Mouse (Mus musculus) heart, postnatal 0 days (tissue): Measurements from ENCODE around the gene Tymp. TPM values are rescaled to one million over a fixed set of nuclear protein-coding genes. Genes with fewer than 3 reads are reported as not detected.

ENCODE experiments used
- ATAC-seq: fragments of 200-750 bp; cut with Nextera tagmentation; 2 replicates; pipeline ENCODE4 v1.8.0; 2017; ENCODE audit warnings: low read depth, moderate number of reproducible peaks, moderate library complexity; ENCODE audit not compliant: insufficient read depth
- DNase-seq: peaks from one replicate; pipeline ENCODE4 v3.0.0-alpha.2; 2016; ENCODE audit warnings: low spot score
- H3K27ac ChIP-seq: fragments of 300-500 bp; sonication (generic); 2 replicates; pipeline ENCODE4 v1.5.1; 2014; ENCODE audit warnings: low read depth, mild to moderate bottlenecking
- H3K27me3 ChIP-seq: fragments of 300-500 bp; sonication (generic); 2 replicates; pipeline ENCODE4 v1.6.1; 2014; ENCODE audit warnings: low read length, mixed read lengths; ENCODE audit not compliant: control insufficient read depth, insufficient read depth
- H3K36me3 ChIP-seq: fragments of 300-500 bp; sonication (generic); replicated peaks from 2 replicates; pipeline ENCODE4 v1.6.1; 2014; ENCODE audit warnings: low read length, mixed read lengths; ENCODE audit not compliant: control insufficient read depth, insufficient read depth
- H3K4me1 ChIP-seq: fragments of 300-500 bp; sonication (generic); 2 replicates; pipeline ENCODE4 v1.6.1; 2014; ENCODE audit warnings: antibody characterized with exemption; ENCODE audit not compliant: control insufficient read depth, insufficient read depth
- H3K4me2 ChIP-seq: fragments of 300-500 bp; sonication (generic); 2 replicates; pipeline ENCODE4 v1.6.1; 2014; ENCODE audit warnings: low read depth, mild to moderate bottlenecking, low read length, moderate library complexity
- H3K4me3 ChIP-seq: fragments of 300-500 bp; sonication (generic); 2 replicates; pipeline ENCODE4 v1.5.1; 2014; ENCODE audit warnings: low read depth, low read length
- H3K9ac ChIP-seq: fragments of 300-500 bp; sonication (generic); replicated peaks from 2 replicates; pipeline ENCODE4 v1.6.1; 2014; ENCODE audit warnings: low read depth, low read length, mixed read lengths
- H3K9me3 ChIP-seq: fragments of 300-500 bp; sonication (generic); replicated peaks from 2 replicates; pipeline ENCODE4 v1.6.1; 2016; ENCODE audit warnings: low read length; ENCODE audit not compliant: control insufficient read depth
- CTCF ChIP-seq: IDR thresholded peaks from 2 replicates; pipeline ENCODE4 v1.5.1; 2016; ENCODE audit warnings: antibody characterized with exemption, control low read depth, low read depth
- EP300 ChIP-seq: IDR thresholded peaks from 2 replicates; pipeline ENCODE4 v1.6.1; 2016; ENCODE audit warnings: antibody characterized with exemption, low read depth
- WGBS: fragments of 180-500 bp; shearing (Covaris S2); extraction: QIAGEN DNeasy Blood & Tissue Kit; methylation state at CpG from one replicate; pipeline ENCODE4 v1.1.7; 2014; 5-methylcytosine and 5-hydroxymethylcytosine counted together
- polyA plus RNA-seq: library from polyadenylated mRNA; unstranded; fragments of >200 nt; fragmentation: Nextera tagmentation; extraction: Ambion mirVana; gene quantifications from 2 replicates; pipeline ENCODE4 v1.2.1, GENCODE M21; 2015
- total RNA-seq: library from RNA; depleted of rRNA; stranded (reverse); fragments of >200 nt; gene quantifications from 2 replicates; pipeline ENCODE4 v1.2.3, GENCODE M21; 2014; ENCODE audit warnings: low replicate concordance

Tymp gene
- total and polyA plus RNA-seq, 2 experiments from 2014 or later, result 1.3 to 1.6 TPM

DNA sequence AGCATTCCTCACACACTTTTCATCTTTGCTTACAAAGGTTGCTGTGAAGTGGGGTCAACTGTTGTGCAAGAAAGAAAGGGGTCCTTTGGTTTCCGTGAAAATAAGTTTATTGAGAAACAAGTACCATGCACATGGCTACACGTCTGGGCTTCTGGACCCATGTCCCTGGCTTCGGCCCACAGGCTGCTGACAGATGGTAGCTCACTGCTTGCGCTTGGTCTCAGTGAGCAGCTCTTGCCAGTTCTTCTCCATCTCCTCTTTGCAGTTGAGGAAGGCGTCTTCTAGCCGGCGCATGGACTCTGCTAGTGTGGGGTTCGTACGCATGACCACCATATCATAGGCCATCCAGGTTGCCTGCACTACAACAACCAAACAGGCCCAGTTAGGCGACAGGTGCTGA is 13.2 kb upstream of the Tymp start:
- ATAC-seq, result no peak
- Histone ChIP-seq H3K27ac (no peak overlapping the region), H3K9ac (no peak overlapping the region), H3K9me3 (no peaks in the 10 kb centered on the region), H3K36me3 (no peaks in the 10 kb centered on the region), H3K4me1 (no peaks in the 10 kb centered on the region), H3K4me2 (no peak overlapping the region), H3K27me3 (no peaks in the 10 kb centered on the region), H3K4me3 (no peak overlapping the region)
- WGBS, result 89% methylated on average over 10 of the region's 10 CpGs
- TF ChIP-seq CTCF (no peak), EP300 (no peak)
- DNase-seq, result no peak

DNA sequence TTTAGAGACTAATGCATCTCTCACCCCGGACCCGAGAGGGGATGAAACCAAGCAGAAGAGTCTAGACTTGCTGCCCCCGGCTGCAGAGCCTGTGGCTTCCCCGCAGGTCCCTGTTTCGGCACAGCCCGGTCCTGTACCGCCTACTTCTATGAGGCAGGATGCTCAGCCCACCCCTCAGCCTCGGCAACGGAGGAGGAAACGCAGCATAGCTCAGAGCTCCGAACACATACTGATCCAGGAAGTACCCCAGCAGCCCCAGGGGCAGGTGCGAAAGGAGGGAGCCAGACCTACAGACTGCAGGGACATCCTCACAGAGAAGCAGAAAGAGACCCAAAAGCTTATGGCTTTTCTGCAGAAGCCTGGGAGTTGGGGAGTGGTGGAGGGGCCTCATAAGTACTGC is 10.3 kb upstream of the Tymp start:
- no peak for DNase-seq
- Histone ChIP-seq H3K9me3 (no peaks in the 10 kb centered on the region), H3K4me1 (no peaks in the 10 kb centered on the region), H3K4me2 (no peak overlapping the region), H3K27ac (no peak overlapping the region), H3K27me3 (no peaks in the 10 kb centered on the region), H3K4me3 (no peak overlapping the region), H3K36me3 (no peaks in the 10 kb centered on the region), H3K9ac (no peak overlapping the region)
- 41% methylated on average over 12 of the region's 12 CpGs for WGBS
- no peak for TF ChIP-seq EP300
- TF ChIP-seq CTCF, result no peak
- ATAC-seq, result no peak

- DNase-seq, result no peak
- Histone ChIP-seq H3K4me2 (no peak within 1 kb of the TSS), H3K27ac (no peak within 1 kb of the TSS), H3K4me3 (no peak within 1 kb of the TSS), H3K4me1 (no peaks in the 10 kb centered on the region), H3K36me3 (no peaks in the 10 kb centered on the region), H3K27me3 (peaks cover 5% of the 10 kb centered on the region), H3K9me3 (no peaks in the 10 kb centered on the region), H3K9ac (no peak within 1 kb of the TSS)
- no peak for TF ChIP-seq EP300
- no peak for TF ChIP-seq CTCF
- whole genome bisulfite sequencing, result 75% methylated on average over 7 of the region's 7 CpGs
- ATAC-seq, result no peak
Observed at GRCm38 (mm10) chr15:89384617-89385016, 7.8 kb upstream of the Tymp start, which contains the start of gene Klhdc7b. TSS of gene Klhdc7b (plus strand) at chr15:89384917.

DNA sequence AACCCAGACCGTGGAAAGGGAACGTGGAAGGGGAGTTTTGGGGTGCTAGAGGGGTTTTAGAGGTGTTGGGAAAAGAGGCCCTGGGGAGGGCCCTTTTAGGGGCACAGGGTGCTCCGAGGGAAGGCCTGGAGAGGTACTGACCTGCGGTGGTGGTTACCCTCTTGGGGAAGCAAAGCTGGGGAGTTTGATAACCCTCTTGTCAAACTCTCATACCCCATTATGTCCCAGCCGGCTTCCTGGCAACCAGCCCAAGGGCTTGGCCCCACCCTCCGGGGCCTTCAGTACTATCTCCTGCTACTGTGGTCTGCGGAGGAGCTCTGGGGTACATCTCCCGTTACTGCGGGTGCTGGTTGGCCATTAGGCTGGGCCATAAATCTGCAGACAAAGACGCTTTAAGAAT is 2.6 kb upstream of the Tymp start:
- Histone ChIP-seq H3K36me3 (no peaks in the 10 kb centered on the region), H3K9me3 (no peaks in the 10 kb centered on the region), H3K4me2 (peak overlapping the region; percentile 71), H3K27me3 (peaks cover 40% of the 10 kb centered on the region), H3K4me1 (peaks cover 4% of the 10 kb centered on the region; the same call in 1 of the 2 replicates), H3K27ac (no peak overlapping the region), H3K9ac (no peak overlapping the region), H3K4me3 (peak overlapping the region; percentile 44)
- 11% methylated on average over 10 of the region's 10 CpGs for WGBS
- TF ChIP-seq CTCF (no peak), EP300 (no peak)
- ATAC-seq (no peak), DNase-seq (no peak)

DNA sequence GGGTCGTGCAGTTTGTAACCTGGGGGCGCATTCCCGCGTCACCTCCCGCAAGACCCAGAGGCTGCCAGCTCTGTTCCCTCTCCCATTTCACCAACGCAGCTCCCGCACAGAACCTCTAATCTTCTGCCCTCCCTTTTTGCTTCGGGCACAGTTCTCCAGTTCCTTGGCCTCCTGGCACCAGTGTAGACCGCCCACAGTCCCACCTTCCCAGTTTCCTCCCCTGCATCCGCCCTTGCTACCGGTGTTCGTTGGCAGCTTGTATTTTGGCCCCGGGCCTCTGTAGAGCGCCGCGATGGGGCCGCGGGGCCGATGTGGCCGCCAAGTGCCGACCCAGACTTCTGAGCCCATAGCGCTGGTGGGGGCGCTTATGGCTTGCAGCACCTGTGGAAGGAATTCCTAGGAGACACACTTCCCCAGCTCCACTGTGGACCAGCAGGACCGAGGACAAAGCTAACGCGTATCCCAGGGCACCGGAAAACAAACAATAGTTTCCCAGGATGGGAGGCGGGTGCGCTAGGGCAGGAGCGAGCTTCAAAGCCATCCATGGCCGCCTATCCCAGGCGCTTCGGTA is 2.1 kb upstream of the Tymp start, which contains the start of gene Odf3b:
Gene Odf3b, minus strand, starts transcription at position 452 of the 571 bp plus-strand sequence.
- WGBS, result under 1% methylated on average over 33 of the region's 33 CpGs
- ATAC-seq (peak; percentile 70), DNase-seq (peak; percentile 23)
- peak within 1 kb of the TSS; percentile 71 for H3K4me2 ChIP-seq
- TF ChIP-seq EP300 (no peak), CTCF (no peak)
- no peak within 1 kb of the TSS for H3K27ac ChIP-seq
- H3K4me3 ChIP-seq, result peak within 1 kb of the TSS; percentile 44
- H3K4me1 ChIP-seq, result peaks cover 4% of the 10 kb centered on the region; the same call in 1 of the 2 replicates
- no peak within 1 kb of the TSS for H3K9ac ChIP-seq
- H3K27me3 ChIP-seq, result peaks cover 40% of the 10 kb centered on the region
- H3K36me3 ChIP-seq, result no peaks in the 10 kb centered on the region
- no peaks in the 10 kb centered on the region for H3K9me3 ChIP-seq
